Mouse (Mus musculus): ENCODE measurements around the gene Tmeff2. TPM values are rescaled to one million over a fixed set of nuclear protein-coding genes. Genes with fewer than 3 reads are reported as not detected.

Tmeff2 gene
- polyA plus RNA-seq, 1 experiment from 2014 or later = 1.7 TPM

DNA sequence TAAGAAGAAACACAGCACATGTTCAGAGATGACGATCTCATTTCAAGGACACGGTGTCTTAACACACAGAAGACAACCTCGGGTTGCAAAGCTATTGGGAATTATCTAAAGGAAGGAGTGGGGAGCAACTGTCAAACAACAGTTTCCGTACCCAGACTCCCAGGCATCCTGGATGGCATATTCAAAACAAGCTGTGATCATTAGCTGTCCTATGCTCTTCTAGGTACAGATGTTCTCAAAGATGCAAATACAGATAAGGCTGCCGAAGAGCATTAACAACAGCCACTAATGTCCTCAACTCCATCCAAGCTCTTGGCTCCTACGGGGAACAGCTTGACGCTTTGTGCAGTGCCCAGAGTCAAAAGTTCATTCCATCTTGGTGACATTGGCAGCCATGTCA, 324.7 kb downstream of the Tmeff2 start:
- Histone ChIP-seq H3K9me3 (replicated peaks; ENCODE audit: control insufficient read depth, low read length) (no peaks in the 10 kb centered on the region), H3K4me3 (ENCODE audit: low read depth, low read length) (no peak overlapping the region), H3K4me2 (no peak overlapping the region), H3K36me3 (ENCODE audit: control insufficient read depth, insufficient read depth, low read length) (no peaks in the 10 kb centered on the region), H3K4me1 (ENCODE audit: control insufficient read depth, insufficient read depth, low read length) (no peaks in the 10 kb centered on the region), H3K27ac (ENCODE audit: low read depth, low read length) (no peak overlapping the region), H3K27me3 (ENCODE audit: control insufficient read depth, insufficient read depth, low read length) (no peaks in the 10 kb centered on the region), H3K9ac (ENCODE audit: low read depth, low read length) (no peak overlapping the region)
- no peak for ATAC-seq (replicated peaks; ENCODE audit: insufficient number of reproducible peaks, low FRiP score, low TSS enrichment)
- 73% methylated on average over 7 of the region's 7 CpGs for WGBS (ENCODE audit: insufficient replicate concordance)

Small RNA genes within 50 kb of the gene (microRNA-seq; reads per million reads assigned to microRNA genes)
- not detected for gene Gm25736 (ENCODE audit: borderline number of aligned reads)
